Mouse (Mus musculus): ENCODE results near the gene Ttc8. TPM values are rescaled to one million over a fixed set of nuclear protein-coding genes. Genes with fewer than 3 reads are reported as not detected.
A peak's percentile ranks its signal among the peaks of the same experiment; 100 is the strongest.

Ttc8 gene
- polyA plus RNA-seq (2014; fragmentation: Nextera tagmentation; extraction: Ambion mirVana), result 35.4 and 35.7 TPM in 2 replicates

- H3K36me3 ChIP-seq (replicated peaks; ENCODE audit: control insufficient read depth, insufficient read depth, low read depth, low read length), result no peaks in the 10 kb centered on the region
- no peaks in the 10 kb centered on the region for H3K9me3 ChIP-seq (replicated peaks; ENCODE audit: control insufficient read depth, low read length)
- H3K4me3 ChIP-seq (ENCODE audit: low read depth, low read length), result peak within 1 kb of the TSS; percentile 52
- peak within 1 kb of the TSS; percentile 64 for H3K9ac ChIP-seq (replicated peaks; ENCODE audit: low read length)
- under 1% methylated on average over 35 of the region's 35 CpGs for WGBS
- peak within 1 kb of the TSS; percentile 46 for H3K4me2 ChIP-seq (ENCODE audit: low read depth, low read length)
- no peaks in the 10 kb centered on the region for H3K27me3 ChIP-seq (ENCODE audit: control insufficient read depth, insufficient read depth, low read length)
- DNase-seq (ENCODE audit: low spot score), result peak; percentile 93
- peak; percentile 98 for ATAC-seq (replicated peaks; ENCODE audit: insufficient number of reproducible peaks, low FRiP score, low TSS enrichment, low read depth)
- H3K4me1 ChIP-seq (ENCODE audit: control insufficient read depth, insufficient read depth, low read length), result no peaks in the 10 kb centered on the region
- H3K27ac ChIP-seq (replicated peaks; ENCODE audit: low read depth, low read length), result no peak within 1 kb of the TSS
Measured at GRCm38 (mm10) chr12:98920194-98920991, at the start of gene Ttc8. Ttc8 (plus strand) TSS chr12:98920574.

- no peak overlapping the region for H3K27ac ChIP-seq (replicated peaks; ENCODE audit: low read depth, low read length)
- H3K9ac ChIP-seq (replicated peaks; ENCODE audit: low read length), result no peak overlapping the region
- H3K4me3 ChIP-seq (ENCODE audit: low read depth, low read length), result no peak overlapping the region
- no peaks in the 10 kb centered on the region for H3K4me1 ChIP-seq (ENCODE audit: control insufficient read depth, insufficient read depth, low read length)
- no peaks in the 10 kb centered on the region for H3K36me3 ChIP-seq (replicated peaks; ENCODE audit: control insufficient read depth, insufficient read depth, low read depth, low read length)
- DNase-seq (ENCODE audit: low spot score) (no peak), ATAC-seq (replicated peaks; ENCODE audit: insufficient number of reproducible peaks, low FRiP score, low TSS enrichment, low read depth) (no peak)
- H3K4me2 ChIP-seq (ENCODE audit: low read depth, low read length), result no peak overlapping the region
- H3K27me3 ChIP-seq (ENCODE audit: control insufficient read depth, insufficient read depth, low read length), result no peaks in the 10 kb centered on the region
- 89% methylated on average over 10 of the region's 10 CpGs for WGBS
- H3K9me3 ChIP-seq (replicated peaks; ENCODE audit: control insufficient read depth, low read length), result no peaks in the 10 kb centered on the region
Measured at GRCm38 (mm10) chr12:98872836-98873235, 47.5 kb upstream of the Ttc8 start.

- H3K4me2 ChIP-seq (ENCODE audit: low read depth, low read length), result no peak overlapping the region
Measured at GRCm38 (mm10) chr12:98875216-98875615, 45.2 kb upstream of the Ttc8 start.

GRCm38 (mm10) chr12:98878693-98879092, 41.7 kb upstream of the Ttc8 start:
- Histone ChIP-seq H3K4me3 (ENCODE audit: low read depth, low read length) (no peak overlapping the region), H3K9me3 (replicated peaks; ENCODE audit: control insufficient read depth, low read length) (no peaks in the 10 kb centered on the region), H3K4me1 (ENCODE audit: control insufficient read depth, insufficient read depth, low read length) (no peaks in the 10 kb centered on the region), H3K36me3 (replicated peaks; ENCODE audit: control insufficient read depth, insufficient read depth, low read depth, low read length) (no peaks in the 10 kb centered on the region), H3K4me2 (ENCODE audit: low read depth, low read length) (no peak overlapping the region), H3K27me3 (ENCODE audit: control insufficient read depth, insufficient read depth, low read length) (no peaks in the 10 kb centered on the region), H3K9ac (replicated peaks; ENCODE audit: low read length) (no peak overlapping the region), H3K27ac (replicated peaks; ENCODE audit: low read depth, low read length) (no peak overlapping the region)
- ATAC-seq (replicated peaks; ENCODE audit: insufficient number of reproducible peaks, low FRiP score, low TSS enrichment, low read depth), result no peak
- DNase-seq (ENCODE audit: low spot score), result no peak
- 67% methylated on average over 1 of the region's 1 CpGs for WGBS

More at GRCm38 (mm10) chr12:98875216-98875615, 45.2 kb upstream of the Ttc8 start:
- DNase-seq (ENCODE audit: low spot score), result no peak
- 59% methylated on average over 2 of the region's 2 CpGs for WGBS
- no peak overlapping the region for H3K9ac ChIP-seq (replicated peaks; ENCODE audit: low read length)
- H3K27ac ChIP-seq (replicated peaks; ENCODE audit: low read depth, low read length), result no peak overlapping the region
- no peak for ATAC-seq (replicated peaks; ENCODE audit: insufficient number of reproducible peaks, low FRiP score, low TSS enrichment, low read depth)
- no peaks in the 10 kb centered on the region for H3K9me3 ChIP-seq (replicated peaks; ENCODE audit: control insufficient read depth, low read length)
- H3K27me3 ChIP-seq (ENCODE audit: control insufficient read depth, insufficient read depth, low read length), result no peaks in the 10 kb centered on the region
- no peaks in the 10 kb centered on the region for H3K4me1 ChIP-seq (ENCODE audit: control insufficient read depth, insufficient read depth, low read length)
- no peak overlapping the region for H3K4me3 ChIP-seq (ENCODE audit: low read depth, low read length)
- H3K36me3 ChIP-seq (replicated peaks; ENCODE audit: control insufficient read depth, insufficient read depth, low read depth, low read length), result no peaks in the 10 kb centered on the region

GRCm38 (mm10) chr12:98881796-98882195, 38.6 kb upstream of the Ttc8 start:
- H3K4me1 ChIP-seq (ENCODE audit: control insufficient read depth, insufficient read depth, low read length), result no peaks in the 10 kb centered on the region
- no peak overlapping the region for H3K4me3 ChIP-seq (ENCODE audit: low read depth, low read length)
- DNase-seq (ENCODE audit: low spot score) (no peak), ATAC-seq (replicated peaks; ENCODE audit: insufficient number of reproducible peaks, low FRiP score, low TSS enrichment, low read depth) (no peak)
- no peaks in the 10 kb centered on the region for H3K9me3 ChIP-seq (replicated peaks; ENCODE audit: control insufficient read depth, low read length)
- WGBS, result 78% methylated on average over 5 of the region's 5 CpGs
- no peaks in the 10 kb centered on the region for H3K36me3 ChIP-seq (replicated peaks; ENCODE audit: control insufficient read depth, insufficient read depth, low read depth, low read length)
- no peak overlapping the region for H3K9ac ChIP-seq (replicated peaks; ENCODE audit: low read length)
- no peaks in the 10 kb centered on the region for H3K27me3 ChIP-seq (ENCODE audit: control insufficient read depth, insufficient read depth, low read length)
- no peak overlapping the region for H3K27ac ChIP-seq (replicated peaks; ENCODE audit: low read depth, low read length)
- H3K4me2 ChIP-seq (ENCODE audit: low read depth, low read length), result no peak overlapping the region

- no peak for ATAC-seq (replicated peaks; ENCODE audit: insufficient number of reproducible peaks, low FRiP score, low TSS enrichment, low read depth)
- no peaks in the 10 kb centered on the region for H3K9me3 ChIP-seq (replicated peaks; ENCODE audit: control insufficient read depth, low read length)
- H3K27ac ChIP-seq (replicated peaks; ENCODE audit: low read depth, low read length), result no peak overlapping the region
- H3K4me2 ChIP-seq (ENCODE audit: low read depth, low read length), result no peak overlapping the region
- H3K9ac ChIP-seq (replicated peaks; ENCODE audit: low read length), result no peak overlapping the region
- H3K4me3 ChIP-seq (ENCODE audit: low read depth, low read length), result no peak overlapping the region
- WGBS, result 2% methylated on average over 1 of the region's 1 CpGs
- H3K4me1 ChIP-seq (ENCODE audit: control insufficient read depth, insufficient read depth, low read length), result no peaks in the 10 kb centered on the region
- DNase-seq (ENCODE audit: low spot score), result peak; percentile 76
- no peaks in the 10 kb centered on the region for H3K27me3 ChIP-seq (ENCODE audit: control insufficient read depth, insufficient read depth, low read length)
- H3K36me3 ChIP-seq (replicated peaks; ENCODE audit: control insufficient read depth, insufficient read depth, low read depth, low read length), result no peaks in the 10 kb centered on the region
Measured at GRCm38 (mm10) chr12:98884515-98884914, 35.9 kb upstream of the Ttc8 start.

GRCm38 (mm10) chr12:98896761-98897160, 23.6 kb upstream of the Ttc8 start:
- Histone ChIP-seq H3K27ac (replicated peaks; ENCODE audit: low read depth, low read length) (no peak overlapping the region), H3K9ac (replicated peaks; ENCODE audit: low read length) (no peak overlapping the region), H3K4me1 (ENCODE audit: control insufficient read depth, insufficient read depth, low read length) (no peaks in the 10 kb centered on the region), H3K9me3 (replicated peaks; ENCODE audit: control insufficient read depth, low read length) (no peaks in the 10 kb centered on the region), H3K36me3 (replicated peaks; ENCODE audit: control insufficient read depth, insufficient read depth, low read depth, low read length) (no peaks in the 10 kb centered on the region), H3K27me3 (ENCODE audit: control insufficient read depth, insufficient read depth, low read length) (no peaks in the 10 kb centered on the region; the same call in none of the 2 replicates), H3K4me3 (ENCODE audit: low read depth, low read length) (no peak overlapping the region), H3K4me2 (ENCODE audit: low read depth, low read length) (no peak overlapping the region)
- 81% methylated on average over 1 of the region's 1 CpGs for WGBS
- ATAC-seq (replicated peaks; ENCODE audit: insufficient number of reproducible peaks, low FRiP score, low TSS enrichment, low read depth) (no peak), DNase-seq (ENCODE audit: low spot score) (no peak)

- 57% methylated on average over 6 of the region's 6 CpGs for WGBS
- Histone ChIP-seq H3K27ac (replicated peaks; ENCODE audit: low read depth, low read length) (no peak overlapping the region), H3K4me3 (ENCODE audit: low read depth, low read length) (no peak overlapping the region), H3K9me3 (replicated peaks; ENCODE audit: control insufficient read depth, low read length) (no peaks in the 10 kb centered on the region), H3K4me2 (ENCODE audit: low read depth, low read length) (no peak overlapping the region), H3K36me3 (replicated peaks; ENCODE audit: control insufficient read depth, insufficient read depth, low read depth, low read length) (no peaks in the 10 kb centered on the region), H3K4me1 (ENCODE audit: control insufficient read depth, insufficient read depth, low read length) (no peaks in the 10 kb centered on the region), H3K27me3 (ENCODE audit: control insufficient read depth, insufficient read depth, low read length) (no peaks in the 10 kb centered on the region; the same call in none of the 2 replicates), H3K9ac (replicated peaks; ENCODE audit: low read length) (no peak overlapping the region)
- DNase-seq (ENCODE audit: low spot score), result no peak
- no peak for ATAC-seq (replicated peaks; ENCODE audit: insufficient number of reproducible peaks, low FRiP score, low TSS enrichment, low read depth)
Measured at GRCm38 (mm10) chr12:98899676-98900075, 20.7 kb upstream of the Ttc8 start.

Data from embryonic facial prominence, embryonic 11.5 days (tissue).